Mouse (Mus musculus): ENCODE data around the gene Atp1b2. TPM values are rescaled to one million over a fixed set of nuclear protein-coding genes. Genes with fewer than 3 reads are reported as not detected.
"Not testable (repeated sequence)": the region's sequence is repeated elsewhere in the genome, so short reads cannot be mapped to it uniquely, and the experiment has no call there.

Atp1b2 gene
- total RNA-seq (2017), result 16.9 and 26.2 TPM in 2 replicates

DNA sequence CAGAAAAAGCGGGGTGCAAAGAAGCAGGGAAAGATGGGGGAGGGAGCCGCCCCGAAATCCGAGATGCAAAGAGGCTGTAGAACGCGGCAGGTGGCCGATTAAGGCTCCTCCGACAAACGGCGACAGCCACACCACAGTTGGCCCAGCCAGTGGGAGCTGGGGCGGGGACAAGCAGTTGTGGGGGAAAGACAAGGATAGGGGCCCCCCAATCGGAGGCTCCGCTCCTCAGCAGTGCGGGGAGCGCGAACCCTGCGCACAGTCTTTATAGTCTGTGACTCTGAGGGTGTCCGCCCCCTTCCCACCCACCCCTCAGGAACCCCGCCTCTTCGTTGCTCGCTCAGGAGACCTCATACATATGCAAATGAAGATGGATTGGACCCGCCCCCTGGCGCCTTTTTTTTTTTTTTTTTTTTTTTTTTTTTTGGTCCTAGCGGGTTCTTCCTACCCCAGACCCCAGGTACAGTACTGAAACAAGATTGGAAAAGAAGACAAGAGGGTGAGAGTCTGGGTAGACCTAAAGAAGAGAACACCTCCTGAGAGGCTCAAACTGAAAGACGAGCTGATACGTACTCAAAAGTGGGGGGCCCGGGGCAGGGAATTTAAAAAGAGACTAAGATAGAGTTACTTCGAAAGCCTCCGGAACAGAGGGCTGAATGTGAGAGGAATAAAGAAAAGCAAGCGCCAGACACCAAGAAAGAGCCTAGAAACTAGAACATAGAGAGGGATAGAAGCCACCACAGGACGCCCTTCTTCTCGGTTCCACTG lies at the start of gene Atp1b2:
TSS of gene Atp1b2 (minus strand) at position 217 of the 765 bp plus-strand sequence.
- peak; percentile 88 for ATAC-seq (replicated peaks; ENCODE audit: low read depth, poor library complexity, severe bottlenecking)

DNA sequence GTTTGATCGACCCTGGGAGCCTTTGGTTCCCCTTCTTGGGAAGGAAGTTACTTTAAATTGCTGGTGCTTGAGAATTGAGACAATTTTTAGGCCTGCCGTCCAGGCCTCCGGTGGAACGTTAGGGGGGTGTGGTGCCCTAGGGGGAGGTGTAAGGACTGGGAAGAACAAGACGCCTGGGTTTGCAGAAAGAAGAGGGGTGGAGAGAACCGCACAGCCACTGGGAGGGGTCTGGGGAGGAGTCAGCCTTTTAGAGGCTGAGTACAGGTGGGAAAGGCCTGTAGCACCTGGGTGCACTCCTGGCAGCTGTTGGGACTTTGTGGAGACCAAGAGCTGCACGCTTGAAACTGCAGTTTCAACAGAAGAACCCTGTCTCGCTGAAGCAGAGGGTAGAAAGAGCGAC lies 49.0 kb upstream of the Atp1b2 start:
- no peak for ATAC-seq (replicated peaks; ENCODE audit: low read depth, poor library complexity, severe bottlenecking)

DNA sequence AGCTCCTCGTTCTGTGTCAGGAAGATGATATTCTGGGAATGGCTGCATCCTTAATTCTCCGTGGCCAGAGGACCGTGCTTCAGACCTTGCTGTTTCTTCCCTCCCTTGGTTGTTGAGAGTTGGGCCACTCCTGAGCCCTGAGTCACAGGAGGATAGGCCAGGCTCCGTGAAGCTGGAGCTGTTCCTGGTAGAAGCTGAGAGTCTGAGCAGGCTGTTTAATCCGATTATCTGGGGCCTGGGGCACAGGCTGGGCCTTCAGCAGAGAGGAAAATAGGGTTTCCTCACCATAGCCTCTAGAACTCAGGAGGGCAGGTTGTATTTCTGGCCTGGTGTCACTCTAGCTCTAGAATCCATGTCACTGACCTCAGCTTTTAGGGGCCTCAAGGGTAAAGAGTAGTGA lies 47.7 kb upstream of the Atp1b2 start:
- no peak for ATAC-seq (replicated peaks; ENCODE audit: low read depth, poor library complexity, severe bottlenecking)

DNA sequence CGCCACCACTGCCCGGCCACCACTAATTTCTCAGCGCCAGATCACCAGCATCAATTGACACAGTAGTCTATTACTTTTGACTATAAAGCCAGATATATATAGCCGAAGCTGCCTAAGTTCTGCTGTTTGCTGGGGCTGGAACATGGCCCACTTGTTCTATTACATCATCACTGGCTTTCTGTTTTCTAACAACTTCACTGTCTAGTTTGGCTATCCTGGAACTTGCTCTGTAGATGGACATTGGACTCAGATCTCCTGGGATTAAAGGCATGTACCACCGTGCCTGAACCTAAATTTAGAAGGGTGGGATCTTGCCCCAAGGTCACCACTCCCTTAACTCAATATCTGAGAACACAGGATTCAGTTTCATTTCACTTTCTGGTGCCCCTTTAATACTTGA lies 40.1 kb upstream of the Atp1b2 start:
- no peak for ATAC-seq (replicated peaks; ENCODE audit: low read depth, poor library complexity, severe bottlenecking)

DNA sequence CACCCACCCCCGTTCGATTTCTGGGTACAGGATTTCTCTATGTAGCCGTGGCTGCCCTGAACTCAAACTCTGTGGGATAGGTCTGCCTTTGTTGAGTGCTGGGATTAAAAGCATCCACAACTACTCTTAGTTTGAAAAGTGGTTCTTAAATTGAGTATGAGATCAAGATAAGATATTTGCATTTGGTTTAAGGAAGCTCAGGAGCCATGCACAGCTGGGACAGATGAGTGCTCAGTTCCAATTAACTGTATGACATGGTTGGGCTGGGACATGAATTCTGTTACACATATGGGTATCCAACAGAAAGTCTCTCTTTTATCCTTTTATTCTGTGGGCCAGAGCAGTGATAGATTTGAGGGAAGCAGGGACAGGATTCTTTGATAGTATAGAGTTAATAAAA lies 29.7 kb upstream of the Atp1b2 start:
- ATAC-seq (replicated peaks; ENCODE audit: low read depth, poor library complexity, severe bottlenecking), result no peak

DNA sequence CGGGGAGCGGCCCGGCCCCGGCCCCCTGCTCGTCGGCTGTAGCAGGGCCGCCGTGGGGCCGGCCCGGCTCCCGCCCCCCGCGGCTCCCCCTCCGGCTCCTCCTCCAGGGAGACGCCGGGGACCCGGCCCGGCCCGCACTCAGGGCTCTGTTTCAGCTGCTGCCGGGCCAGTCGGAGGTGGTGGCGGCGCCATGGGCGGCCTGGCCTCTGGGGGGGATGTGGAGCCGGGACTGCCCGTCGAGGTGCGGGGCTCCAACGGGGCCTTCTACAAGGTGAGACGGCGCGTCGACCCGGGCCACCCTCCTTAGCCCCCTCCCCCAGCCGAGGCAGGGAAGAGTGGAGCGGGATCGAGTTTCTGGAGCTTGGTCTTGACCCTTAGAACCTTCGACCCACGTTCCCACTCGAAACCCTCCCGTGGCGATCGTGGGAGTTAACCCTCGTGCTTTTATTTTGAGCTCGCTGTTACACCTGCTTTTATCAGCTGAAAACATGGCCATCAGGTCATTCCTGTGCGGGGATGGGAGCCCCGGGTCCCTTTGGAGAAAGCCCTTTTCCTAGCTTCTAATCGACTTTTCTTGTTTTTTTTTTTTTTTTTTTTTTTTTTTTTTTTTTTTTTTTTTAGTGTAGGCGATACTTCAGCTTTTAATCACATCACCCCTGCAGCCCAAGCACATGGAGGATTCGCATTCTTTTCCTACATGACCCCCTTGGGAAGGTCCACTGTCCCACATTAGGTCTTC lies 27.6 kb upstream of the Atp1b2 start:
- no peak for ATAC-seq (replicated peaks; ENCODE audit: low read depth, poor library complexity, severe bottlenecking)

DNA sequence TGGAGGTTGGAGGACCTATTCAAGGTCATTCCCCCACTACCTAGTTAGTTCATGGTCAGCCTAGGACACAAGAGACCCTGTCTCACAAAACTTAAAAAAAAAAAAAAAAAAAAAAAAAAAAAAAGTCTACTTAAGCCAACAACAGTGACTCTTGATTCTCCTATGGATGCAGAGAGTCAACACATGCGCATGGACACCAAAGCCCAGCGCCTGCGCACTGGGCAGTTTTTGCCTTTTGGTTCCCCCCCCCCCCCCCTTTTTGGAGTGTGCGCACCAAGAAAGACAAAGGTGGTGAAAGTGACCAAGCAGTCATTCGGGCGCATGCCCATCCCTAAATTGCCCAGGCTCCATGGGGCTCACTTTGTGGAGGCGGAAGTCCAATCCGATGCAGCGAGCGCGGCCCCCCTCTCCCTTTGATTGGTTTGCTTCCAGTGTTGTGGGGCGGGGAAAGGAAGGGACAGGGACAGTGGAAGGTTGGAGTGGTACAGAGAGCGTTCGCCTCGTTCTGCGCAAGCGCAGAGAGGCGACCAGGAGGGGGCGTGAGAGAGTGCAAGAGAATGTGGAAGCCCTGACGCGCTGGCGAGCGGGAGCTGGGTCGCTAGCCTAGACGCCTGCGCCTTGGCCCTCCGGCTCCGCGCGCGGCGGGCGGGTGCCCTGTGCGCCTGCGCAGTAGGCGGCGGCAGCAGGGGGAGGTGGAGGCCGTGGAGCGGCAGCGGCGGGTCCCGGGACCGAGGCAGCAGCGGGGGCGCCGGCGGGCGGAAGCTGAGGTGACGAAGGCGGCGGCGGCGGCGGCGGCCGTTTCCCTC lies 26.7 kb upstream of the Atp1b2 start, which contains the start of gene Fxr2:
TSS of gene Fxr2 (plus strand) at position 707 of the 806 bp plus-strand sequence.
- ATAC-seq (replicated peaks; ENCODE audit: low read depth, poor library complexity, severe bottlenecking), result peak; percentile 96

DNA sequence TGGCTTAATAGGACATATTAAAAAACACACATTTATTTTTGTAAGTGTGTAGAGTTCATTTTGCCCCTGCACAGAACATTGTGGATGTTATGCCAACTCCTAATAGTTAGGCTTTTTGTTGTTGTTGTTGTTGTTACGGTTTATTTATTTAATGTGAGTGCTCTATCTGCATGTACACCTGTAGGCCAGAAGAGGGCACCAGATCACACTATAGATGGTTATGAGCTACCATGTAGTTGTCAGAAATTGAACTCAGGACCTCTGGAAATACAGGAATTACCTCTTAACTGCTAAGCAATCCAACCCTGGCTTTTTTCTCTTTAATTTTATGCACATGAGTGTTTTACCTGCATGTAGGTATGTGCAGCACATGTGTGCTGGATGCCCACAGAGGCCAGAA lies 24.1 kb upstream of the Atp1b2 start:
- no peak for ATAC-seq (replicated peaks; ENCODE audit: low read depth, poor library complexity, severe bottlenecking)

DNA sequence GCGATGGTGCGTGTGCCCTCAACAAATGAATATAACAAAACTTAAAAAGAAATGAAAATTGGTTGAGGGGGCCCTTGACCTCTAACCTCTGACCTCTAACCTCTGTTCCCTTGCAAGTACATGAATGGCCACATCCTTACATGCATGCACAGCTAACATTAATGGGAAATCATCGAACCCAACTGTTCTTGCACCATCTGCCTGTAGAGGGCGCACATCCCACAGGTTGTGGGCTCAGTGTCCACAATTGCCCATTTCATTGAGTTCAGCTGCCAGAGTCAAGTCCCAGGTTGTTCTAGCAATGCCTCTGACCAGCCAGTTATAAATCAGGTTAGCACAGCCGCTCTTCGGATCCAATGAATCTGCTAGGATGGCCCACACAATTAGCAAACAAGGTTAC lies 22.5 kb upstream of the Atp1b2 start:
- peak; percentile 51; the same call in 1 of the 2 replicates for ATAC-seq (replicated peaks; ENCODE audit: low read depth, poor library complexity, severe bottlenecking)

DNA sequence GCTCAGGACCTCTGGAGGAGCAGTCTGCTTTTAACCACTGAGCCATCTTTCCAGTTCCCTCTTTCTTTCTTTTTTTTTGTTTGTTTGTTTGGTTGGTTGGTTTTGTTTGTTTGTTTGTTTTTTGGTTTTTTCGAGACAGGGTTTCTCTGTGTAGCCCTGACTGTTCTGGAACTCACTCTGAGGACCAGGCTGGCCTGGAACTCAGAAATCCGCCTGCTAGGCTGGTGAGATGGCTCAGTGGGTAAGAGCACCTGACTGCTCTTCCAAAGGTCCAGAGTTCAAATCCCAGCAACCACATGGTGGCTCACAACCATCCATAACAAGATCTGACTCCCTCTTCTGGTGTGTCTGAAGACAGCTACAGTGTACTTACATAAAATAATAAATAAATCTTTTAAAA lies 18.6 kb upstream of the Atp1b2 start:
- not testable (repeated sequence) for ATAC-seq (replicated peaks; ENCODE audit: low read depth, poor library complexity, severe bottlenecking)

DNA sequence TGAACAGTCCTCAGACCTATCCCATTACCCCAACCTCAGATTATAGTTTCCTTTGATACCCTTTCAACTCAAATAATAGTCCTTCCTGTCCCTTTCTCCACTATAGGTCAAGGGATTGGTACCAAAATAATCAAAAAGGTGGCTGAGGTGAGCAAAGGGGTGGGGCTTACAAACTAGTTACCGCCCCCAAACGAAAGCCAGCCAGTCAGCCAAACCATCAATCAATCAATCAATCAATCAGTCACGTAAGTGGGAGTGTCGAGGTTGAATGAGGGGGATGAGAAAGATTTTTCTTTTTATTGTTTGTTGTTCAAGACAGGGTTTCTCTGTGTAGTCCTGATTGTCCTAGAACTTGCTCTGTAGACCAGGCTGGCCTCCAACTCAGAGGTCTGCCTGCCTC lies 17.3 kb upstream of the Atp1b2 start:
- ATAC-seq (replicated peaks; ENCODE audit: low read depth, poor library complexity, severe bottlenecking), result no peak

DNA sequence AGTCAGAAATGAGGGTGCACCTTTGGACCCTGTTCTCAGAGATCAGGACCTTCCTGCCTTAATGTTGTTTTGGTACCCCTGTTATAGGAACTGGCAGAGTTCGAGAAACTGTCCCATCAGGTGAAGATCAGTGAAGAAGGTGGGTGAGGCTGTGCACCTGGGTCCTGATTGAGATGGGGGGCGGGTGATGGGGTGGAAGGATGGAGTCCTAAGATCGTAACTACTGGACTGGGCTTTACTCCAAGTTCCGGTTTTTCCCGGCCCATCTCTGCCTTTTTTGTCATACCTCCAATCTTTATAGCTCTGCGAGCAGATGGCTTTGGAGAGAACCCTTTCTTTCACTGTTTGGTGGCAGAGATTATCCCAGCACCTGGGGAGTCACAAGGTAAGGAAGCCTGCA lies 16.7 kb upstream of the Atp1b2 start:
- no peak for ATAC-seq (replicated peaks; ENCODE audit: low read depth, poor library complexity, severe bottlenecking)

DNA sequence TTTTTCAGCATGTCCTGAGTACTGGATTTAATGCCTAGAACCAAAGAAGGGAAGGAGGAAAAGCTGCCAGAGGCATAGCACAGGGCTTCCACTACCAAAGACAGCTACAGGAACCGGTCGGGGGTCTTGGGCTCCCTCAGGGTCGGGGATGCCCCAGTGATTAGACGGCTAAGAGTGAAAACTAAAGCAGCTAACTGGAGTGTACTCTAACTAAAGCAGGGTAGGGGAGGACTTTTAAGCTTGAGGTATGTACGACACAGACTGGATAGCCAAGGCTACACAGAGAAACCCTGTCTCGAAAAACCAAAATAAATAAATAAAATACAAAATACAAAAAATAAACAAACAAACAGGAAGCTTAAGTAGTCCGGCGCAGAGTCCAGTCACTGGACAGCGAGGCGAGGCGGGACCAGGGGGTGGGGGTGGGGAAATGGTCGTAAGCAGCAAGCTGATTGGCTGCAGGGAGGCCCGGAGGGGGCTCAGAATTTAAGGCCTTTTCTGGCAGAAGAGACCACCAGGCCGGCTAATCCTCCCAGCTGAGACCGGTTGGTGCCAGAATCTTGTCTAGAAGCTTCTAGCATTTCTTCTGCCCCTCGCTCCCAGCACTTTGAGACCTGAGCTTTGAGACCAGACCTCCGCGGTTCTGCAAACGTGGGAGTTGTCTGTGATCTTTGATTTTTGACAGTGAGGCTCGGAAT lies 16.0 kb upstream of the Atp1b2 start, which contains the start of gene Sat2:
TSS of gene Sat2 (plus strand) at position 454 of the 698 bp plus-strand sequence.
- no peak for ATAC-seq (replicated peaks; ENCODE audit: low read depth, poor library complexity, severe bottlenecking)

DNA sequence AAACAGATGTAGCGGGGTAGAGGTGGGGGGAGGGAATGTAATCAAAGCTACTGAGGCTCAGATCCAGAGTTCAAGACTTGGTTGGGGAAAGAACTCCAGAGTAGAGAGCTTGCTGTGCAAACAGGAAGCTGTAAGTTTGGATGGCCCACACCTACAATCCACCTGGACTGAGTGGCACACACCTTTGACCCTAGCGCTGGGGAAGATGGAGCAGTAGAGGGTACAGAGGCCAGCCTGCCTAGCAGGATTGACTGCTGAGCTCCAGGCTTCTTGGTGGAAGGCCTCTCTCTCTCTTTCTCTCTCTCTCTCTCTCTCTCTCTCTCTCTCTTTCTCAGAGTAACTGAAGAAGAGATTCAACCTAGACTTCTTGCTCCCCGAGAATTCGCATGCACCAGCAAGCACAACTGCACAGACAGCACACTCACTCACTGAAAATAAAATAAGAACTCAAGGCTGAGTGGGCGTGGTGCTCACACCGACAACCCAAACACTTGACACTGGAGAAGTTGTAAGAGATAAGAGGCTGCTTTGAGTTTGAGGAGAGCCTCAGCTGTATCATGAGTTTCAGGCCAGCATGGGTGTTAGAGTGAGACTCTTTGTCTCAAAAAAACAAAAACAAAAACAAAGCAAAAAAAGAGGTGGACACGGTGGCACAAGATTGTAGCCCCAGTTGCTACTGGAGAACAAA lies 14.8 kb upstream of the Atp1b2 start:
- peak; percentile 56; the same call in 1 of the 2 replicates for ATAC-seq (replicated peaks; ENCODE audit: low read depth, poor library complexity, severe bottlenecking)

DNA sequence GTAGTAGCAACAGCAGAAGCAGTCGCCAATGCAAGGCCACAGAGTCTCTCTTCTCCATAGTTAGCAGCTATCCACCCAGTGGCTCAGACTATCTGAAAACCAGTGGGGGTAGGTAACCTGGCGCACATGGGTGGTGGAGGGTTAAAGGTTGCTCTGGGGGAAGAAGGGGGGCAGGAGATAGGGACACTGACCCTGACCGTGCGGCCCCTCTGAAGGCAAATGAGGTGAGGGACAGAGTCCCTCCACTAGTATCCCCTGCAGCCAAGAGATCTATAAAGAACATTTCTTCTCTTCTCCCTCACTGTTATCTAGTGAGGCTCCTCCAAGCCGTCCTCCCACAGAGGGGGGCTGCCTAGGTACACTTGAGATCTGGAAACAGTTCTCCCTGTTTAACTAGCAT lies 12.1 kb upstream of the Atp1b2 start, which contains the start of gene Shbg:
TSS of gene Shbg (minus strand) at position 101 of the 400 bp plus-strand sequence.
- no peak for ATAC-seq (replicated peaks; ENCODE audit: low read depth, poor library complexity, severe bottlenecking)

DNA sequence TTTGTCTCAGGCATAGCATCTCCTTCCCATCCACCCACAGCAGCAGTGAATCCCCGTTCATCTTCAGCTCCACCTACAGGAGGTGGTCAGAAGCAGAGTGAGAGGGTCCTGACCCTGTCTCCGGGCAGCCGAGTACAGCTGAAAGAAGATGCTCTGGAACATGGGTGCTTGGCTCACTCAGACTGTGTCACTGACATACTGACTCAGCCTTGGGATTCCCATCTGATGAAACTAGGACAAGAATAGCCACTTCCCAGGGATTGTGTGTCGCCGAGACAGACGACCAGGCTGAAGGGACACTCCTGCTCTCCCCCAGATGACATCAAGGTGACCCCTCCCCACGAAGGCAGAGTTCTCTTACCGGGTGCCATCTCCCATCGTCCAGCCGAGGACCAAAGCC lies 11.0 kb upstream of the Atp1b2 start:
- ATAC-seq (replicated peaks; ENCODE audit: low read depth, poor library complexity, severe bottlenecking), result no peak

DNA sequence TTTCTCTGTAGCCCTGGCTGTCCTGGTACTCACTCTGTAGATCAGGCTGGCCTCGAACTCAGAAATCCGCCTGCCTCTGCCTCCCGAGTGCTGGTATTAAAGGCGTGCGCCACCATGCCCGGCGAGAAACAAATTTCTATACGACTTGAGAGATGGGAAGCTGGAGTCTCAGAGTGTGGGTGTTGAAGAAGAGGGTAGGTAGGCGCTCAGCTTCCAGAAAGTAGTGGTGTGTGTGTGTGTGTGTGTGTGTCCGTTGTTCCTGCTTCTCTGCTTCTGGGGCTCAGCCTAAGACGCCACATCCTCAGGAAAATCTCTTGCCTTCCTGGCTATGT lies 8.5 kb upstream of the Atp1b2 start:
- ATAC-seq (replicated peaks; ENCODE audit: low read depth, poor library complexity, severe bottlenecking), result not testable (repeated sequence)

DNA sequence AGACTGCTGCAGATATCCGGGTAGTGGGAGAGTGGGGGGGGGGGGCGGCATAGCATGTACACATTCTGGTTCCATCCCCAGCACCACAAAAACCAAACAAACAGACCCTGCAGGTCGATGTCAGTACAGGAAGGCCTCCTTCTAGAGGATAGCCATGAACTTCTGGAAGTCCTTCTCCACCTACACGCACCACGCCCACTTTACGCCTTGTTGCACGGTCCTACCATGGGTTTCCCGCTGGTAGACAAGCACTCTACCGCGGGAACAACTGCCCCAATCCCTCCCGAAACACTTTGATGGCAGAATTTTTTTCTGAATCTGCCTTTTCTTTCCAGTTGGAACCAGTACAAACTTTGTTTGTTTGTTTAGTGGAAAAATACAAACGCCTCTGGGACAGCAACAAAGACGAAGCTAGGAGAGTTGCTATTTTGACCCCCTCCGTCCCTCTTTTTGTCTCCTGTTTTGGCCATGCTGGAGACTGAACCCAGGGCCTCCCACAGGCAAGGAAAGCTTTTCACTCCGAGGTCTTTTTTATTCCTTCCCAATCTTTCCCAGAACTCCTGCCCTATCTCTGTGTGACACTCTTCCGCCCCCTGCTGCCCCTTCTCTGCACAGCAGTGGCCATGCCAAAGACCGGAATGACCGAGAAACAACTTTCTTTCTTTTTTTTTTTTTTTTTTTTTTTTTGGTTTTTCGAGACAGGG lies 8.0 kb upstream of the Atp1b2 start:
- peak; percentile 75 for ATAC-seq (replicated peaks; ENCODE audit: low read depth, poor library complexity, severe bottlenecking)

DNA sequence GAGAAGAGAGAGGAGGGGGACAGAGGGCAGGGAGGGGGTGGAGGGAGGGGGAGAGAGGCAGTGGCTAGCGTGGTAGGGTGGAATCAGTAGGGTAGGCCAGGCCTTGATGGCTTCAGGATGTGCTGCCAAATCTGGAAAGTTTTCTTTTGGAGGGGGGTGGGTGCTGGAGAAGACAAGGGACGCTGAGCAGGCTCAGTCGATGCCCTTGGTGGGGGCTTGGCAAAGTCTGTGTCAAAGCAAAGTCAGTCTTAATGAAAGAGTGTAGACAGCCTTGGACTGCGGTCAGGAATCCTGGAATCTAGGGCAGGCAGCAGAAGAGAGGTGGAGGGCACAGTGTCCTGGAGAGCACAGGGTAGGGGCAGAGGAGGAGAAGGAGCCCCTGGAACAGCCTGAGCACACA lies 5.2 kb upstream of the Atp1b2 start:
- ATAC-seq (replicated peaks; ENCODE audit: low read depth, poor library complexity, severe bottlenecking), result no peak

Data from common myeloid progenitor, adult 5-6 weeks (primary cell).